Mouse (Mus musculus) heart, adult 2 months (tissue): ENCODE data around the gene Mkln1.

Experiments used
- CTCF ChIP-seq: fragments of 200-600 bp; IDR thresholded peaks from 2 replicates; pipeline ENCODE4 v1.8.1; 2022; ENCODE audit warnings: antibody characterized with exemption, mild to moderate bottlenecking, moderate library complexity
- POLR2A ChIP-seq: fragments of 200-500 bp; IDR thresholded peaks from 2 replicates; pipeline ENCODE4 v1.6.1; 2011; ENCODE audit warnings: mild to moderate bottlenecking, low read depth, low read length, control low read depth; ENCODE audit not compliant: insufficient read depth

DNA sequence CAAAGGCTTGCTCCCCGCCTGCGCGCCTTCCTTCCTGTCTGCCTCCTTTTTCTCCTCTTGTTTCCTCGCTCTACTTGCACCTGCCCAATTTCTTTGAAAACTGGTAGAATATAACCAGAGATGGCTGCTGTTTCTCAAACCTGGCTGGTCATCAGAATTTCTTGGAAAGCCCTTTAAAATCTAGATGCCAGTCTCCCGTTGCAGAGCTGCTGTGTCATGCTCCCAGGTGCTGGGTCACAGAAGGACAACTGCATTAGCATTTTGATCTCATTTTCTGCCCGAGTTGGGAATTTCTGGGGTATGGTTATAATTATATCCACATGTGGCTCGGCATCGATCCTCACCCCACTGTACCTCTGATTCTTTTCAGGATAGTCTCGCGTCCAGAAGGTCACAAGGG, 30.6 kb upstream of the Mkln1 start:
- TF ChIP-seq POLR2A = no peak
- TF ChIP-seq CTCF = no peak
